Mouse (Mus musculus): ENCODE data around the gene Sele.
"Not testable (repeated sequence)": the region's sequence is repeated elsewhere in the genome, so short reads cannot be mapped to it uniquely, and the experiment has no call there.

Sele gene

DNA sequence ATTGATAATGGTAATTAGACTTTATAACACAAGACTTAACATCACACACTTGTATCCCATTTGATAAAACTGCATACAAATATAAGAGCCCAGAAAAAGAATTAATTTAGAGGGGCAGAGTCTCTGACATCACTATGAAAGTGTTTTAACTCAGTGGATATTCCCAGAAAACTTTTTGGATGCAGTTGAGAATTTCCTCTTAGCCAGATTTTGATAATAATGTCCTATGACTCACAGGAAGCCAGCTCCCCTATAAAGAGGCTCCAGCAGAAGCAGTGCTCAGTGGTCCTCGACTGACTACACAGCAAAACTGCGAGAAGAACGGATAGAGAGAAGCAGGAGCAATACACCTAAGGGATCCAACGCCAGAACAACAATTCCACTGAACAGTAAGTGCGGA, at the start of gene Sele:
Gene Sele, plus strand, starts transcription at position 301 of the 400 bp plus-strand sequence.
- DNase-seq (ENCODE audit: low spot score in 2 of 2) = no peak

- no peak for DNase-seq (ENCODE audit: low spot score in 2 of 2)
Measured at GRCm38 (mm10) chr1:164001831-164002452, 46.1 kb upstream of the Sele start.

GRCm38 (mm10) chr1:164004311-164004710, 43.7 kb upstream of the Sele start:
- DNase-seq (ENCODE audit: low spot score in 2 of 2) = no peak

DNA sequence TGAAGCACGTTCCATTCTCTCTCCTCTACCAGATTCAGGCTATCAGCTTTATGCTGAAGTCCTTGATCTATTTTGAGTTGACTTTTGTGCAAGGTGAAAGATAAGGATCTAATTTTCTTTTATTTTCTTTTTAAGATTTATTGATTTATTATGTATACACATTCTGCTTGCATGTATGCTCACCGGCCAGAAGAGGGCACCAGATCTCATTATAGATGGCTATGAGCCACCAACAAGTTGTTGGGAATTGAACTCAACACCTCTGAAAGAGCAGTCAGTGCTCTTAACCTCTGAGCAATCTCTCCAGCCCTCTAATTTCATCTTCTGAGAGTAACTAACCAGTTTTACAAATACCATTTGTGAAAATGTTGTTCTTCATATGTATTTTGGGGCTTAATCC, 38.8 kb upstream of the Sele start:
- peak in 1 of 2 experiments; percentile 42 for DNase-seq (ENCODE audit: low spot score in 2 of 2)

- DNase-seq (ENCODE audit: low spot score in 2 of 2) = no peak
Measured at GRCm38 (mm10) chr1:164014616-164015015, 33.4 kb upstream of the Sele start.

DNA sequence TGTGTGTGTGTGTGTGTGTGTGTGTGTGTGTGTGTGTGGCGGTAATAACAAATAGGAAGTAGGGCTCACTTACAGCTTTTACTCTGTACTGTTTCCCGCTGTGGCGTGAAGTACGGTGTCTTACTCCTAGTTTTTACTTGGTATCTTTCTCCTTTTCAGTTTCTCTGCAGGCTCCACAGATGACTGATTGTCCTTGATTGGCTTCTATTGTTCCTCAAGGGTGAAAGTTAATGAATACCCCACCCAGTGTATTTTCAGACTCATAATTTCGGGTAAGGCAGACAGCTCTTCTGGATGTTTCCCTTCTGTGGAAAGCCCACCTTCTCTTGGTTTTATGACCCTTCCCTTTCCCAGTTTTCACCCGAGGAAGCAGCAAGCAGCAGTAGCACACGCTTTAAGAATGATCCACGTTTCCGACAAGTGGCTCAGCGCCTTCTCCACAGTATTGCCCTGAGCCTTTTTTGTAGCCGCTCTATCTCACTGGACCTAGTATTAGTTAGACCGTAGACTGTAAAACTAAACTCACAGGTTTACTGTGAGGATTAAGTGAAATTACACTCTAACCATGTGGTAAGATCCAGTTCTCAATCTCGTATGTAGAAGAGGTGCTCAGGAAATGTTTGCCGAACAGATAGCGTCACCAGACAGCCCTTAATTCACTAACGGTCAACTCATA, 29.7 kb upstream of the Sele start:
- DNase-seq (ENCODE audit: low spot score in 2 of 2) = no peak

DNA sequence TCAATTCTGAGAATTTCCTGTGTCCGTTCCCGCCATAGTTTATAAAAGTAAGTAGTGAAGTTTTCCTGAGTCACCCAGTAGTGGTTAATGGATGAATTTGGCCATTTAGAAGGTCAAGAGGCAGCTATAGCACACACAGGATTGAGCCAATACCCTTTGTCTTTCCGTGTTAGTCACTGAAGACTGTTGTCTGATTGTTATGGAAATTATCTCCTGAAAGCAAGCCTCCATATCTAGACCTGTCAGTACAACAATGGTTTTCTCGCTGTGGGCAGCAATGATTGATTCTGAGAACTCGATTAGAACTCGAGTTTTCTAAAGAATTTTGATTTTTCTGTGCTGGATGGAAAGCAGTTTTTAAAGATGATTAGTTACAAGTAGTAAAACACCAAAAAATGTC, 28.2 kb upstream of the Sele start:
- DNase-seq (ENCODE audit: low spot score in 2 of 2) = no peak

GRCm38 (mm10) chr1:164020746-164021145, 27.3 kb upstream of the Sele start:
- DNase-seq (ENCODE audit: low spot score in 2 of 2) = not testable (repeated sequence)

- DNase-seq (ENCODE audit: low spot score in 2 of 2) = not testable (repeated sequence)
Measured at GRCm38 (mm10) chr1:164022106-164022505, 25.9 kb upstream of the Sele start.

- no peak for DNase-seq (ENCODE audit: low spot score in 2 of 2)
Measured at GRCm38 (mm10) chr1:164025685-164026084, 22.3 kb upstream of the Sele start.

GRCm38 (mm10) chr1:164027416-164027815, 20.6 kb upstream of the Sele start:
- DNase-seq (ENCODE audit: low spot score in 2 of 2) = peak in 1 of 2 experiments; percentile 17

GRCm38 (mm10) chr1:164040385-164041135, 7.5 kb upstream of the Sele start:
- no peak for DNase-seq (ENCODE audit: low spot score in 2 of 2)

GRCm38 (mm10) chr1:164043549-164043948, 4.5 kb upstream of the Sele start:
- DNase-seq (ENCODE audit: low spot score in 2 of 2) = no peak

DNA sequence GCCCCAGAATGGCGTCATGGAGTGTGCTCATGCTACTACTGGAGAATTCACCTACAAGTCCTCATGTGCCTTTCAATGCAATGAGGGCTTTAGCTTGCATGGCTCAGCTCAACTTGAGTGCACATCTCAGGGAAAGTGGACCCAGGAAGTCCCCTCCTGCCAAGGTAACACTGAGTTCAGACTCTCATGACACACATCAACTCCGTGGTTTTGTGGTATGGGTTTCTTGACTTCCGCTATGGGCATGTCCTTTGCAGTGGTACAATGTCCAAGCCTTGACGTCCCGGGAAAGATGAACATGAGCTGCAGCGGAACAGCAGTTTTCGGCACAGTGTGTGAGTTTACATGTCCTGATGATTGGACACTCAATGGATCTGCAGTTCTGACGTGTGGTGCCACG, 5.5 kb downstream of the Sele start:
- DNase-seq (ENCODE audit: low spot score in 2 of 2) = no peak

DNA sequence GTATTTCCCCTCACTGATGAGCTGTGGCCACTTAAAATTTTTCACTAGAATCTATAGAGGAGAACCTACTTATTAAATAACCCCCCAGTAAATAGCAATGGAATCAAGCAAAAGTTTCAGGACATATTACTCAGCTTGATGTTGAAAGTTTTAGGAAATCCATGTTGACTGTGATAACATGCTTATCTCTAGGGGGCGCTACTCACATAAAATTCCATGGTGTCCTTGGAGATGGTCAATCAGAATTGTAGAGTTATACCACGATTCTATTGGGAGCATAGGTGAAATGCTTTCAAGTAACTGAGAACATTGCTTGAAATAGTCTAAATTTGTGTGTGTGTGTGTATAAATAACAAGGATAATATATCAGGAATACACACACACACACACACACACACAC, 6.8 kb downstream of the Sele start:
- no peak for DNase-seq (ENCODE audit: low spot score in 2 of 2)

GRCm38 (mm10) chr1:164060071-164060470, 12.0 kb downstream of the Sele start:
- DNase-seq (ENCODE audit: low spot score in 2 of 2) = no peak

DNA sequence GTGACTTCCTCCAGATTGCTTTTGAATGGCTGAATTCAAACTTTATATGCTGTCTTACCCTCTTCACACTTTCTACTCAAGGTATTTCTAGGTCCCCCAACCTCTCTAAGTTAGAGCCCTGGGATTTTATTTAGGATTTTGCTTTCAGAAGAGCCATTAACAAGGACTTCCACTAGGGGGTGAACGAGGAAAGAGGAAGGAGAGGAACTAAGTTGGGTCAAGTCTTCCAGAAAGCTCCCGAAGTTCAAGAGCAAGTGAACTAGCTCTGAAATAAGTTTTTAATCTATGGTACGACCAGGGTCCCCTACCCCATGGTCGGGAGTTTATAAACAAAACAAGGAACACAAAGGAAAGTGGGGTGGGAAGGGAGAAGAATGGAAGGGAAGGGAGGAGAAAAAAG, 13.2 kb downstream of the Sele start:
- no peak for DNase-seq (ENCODE audit: low spot score in 2 of 2)

DNA sequence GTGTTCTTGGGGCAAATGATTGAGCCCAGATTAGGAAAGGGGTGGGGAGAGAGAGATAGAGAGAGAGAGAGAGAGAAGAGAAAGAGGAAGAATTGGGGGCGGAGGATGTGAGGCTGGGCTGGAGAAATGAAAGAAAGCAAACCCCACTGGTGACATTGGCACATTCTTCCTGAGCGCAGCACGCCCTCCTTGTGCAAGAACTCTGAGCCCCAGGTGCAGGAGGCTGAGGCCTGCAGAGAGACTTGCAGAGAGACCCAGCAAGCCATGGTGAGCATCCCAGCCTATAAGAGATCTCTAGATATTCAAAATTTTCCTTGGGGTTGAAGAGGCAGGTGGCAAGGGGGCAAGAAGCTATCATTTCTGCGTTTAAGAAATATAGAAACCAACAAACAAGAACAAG, 13.9 kb downstream of the Sele start, which contains the start of gene Sell:
Gene Sell, plus strand, starts transcription at position 58 of the 400 bp plus-strand sequence.
- peak; percentile 45 to 47 for DNase-seq (ENCODE audit: low spot score in 2 of 2)

DNA sequence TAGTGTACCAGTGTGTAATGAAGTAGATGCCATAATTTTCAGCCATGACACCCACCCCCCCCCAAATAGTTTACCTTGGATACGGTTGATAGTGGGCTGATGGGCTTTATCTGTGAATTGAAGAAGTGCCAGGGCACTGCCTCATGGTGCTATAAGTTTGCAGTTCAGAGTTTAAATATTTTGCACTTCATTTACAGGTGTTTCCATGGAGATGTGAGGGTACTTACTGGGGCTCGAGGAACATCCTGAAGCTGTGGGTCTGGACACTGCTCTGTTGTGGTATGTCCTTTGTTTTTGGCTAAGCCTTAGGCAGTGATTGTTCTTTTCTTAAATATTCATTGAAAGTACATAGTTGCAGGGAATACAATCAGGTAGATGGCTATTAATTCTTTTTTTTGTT, 14.8 kb downstream of the Sele start:
- DNase-seq (ENCODE audit: low spot score in 2 of 2) = no peak

DNA sequence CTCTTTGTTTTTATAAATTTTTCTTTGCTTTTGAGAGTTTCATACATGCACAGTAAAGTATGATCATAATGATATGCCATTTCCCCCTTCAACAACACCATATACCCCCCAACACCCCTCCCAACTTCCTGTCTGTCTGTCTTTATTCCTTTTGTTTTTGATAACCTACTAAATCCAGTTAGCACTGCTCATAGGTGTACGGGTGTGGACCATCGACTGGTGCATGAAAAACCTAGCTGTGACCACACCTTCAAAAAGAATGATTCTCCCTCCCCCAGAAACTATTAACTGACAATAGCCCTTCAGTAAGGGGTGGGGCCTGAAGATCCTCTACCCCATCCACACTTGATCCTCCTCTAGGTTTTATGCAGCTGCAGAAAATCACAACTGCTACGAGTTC, 15.7 kb downstream of the Sele start:
- no peak for DNase-seq (ENCODE audit: low spot score in 2 of 2)

GRCm38 (mm10) chr1:164069261-164069660, 21.2 kb downstream of the Sele start:
- DNase-seq (ENCODE audit: low spot score in 2 of 2) = no peak

DNA sequence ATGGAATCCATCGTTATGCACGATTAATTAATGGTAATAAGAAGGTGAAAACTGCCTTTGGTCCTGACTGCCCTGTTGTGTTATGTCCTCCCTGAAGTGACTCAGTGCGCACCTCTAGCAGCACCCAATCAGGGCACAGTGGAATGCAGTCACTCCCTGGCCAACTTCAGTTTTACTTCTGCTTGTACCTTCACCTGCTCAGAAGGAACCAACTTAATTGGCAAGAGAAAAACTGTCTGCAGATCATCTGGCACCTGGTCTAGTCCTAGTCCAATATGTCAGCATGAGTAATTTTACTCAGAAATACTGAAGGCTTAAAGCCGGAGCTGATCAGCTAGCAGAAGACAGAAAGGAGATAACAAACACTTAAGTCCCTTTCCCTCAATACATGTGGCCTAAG, 22.4 kb downstream of the Sele start:
- no peak for DNase-seq (ENCODE audit: low spot score in 2 of 2)

DNA sequence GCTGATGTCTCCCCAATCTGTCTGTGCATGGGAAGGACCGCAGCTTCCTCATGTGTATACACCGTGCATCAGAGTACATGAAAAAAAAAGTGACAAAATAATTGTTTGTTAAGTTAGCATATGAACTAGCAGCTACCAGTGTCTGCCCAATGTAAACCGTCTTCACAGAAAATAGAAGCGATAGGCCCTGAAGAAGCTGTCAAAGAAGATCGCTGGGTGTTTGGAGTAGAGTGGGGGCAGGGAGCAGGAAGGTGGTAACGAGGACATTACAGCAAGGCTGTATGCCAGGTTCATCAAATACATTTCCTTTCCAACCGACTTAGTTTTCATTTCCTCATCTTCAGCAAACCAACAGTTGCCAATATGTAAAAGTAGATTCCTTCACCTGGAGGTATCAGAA, 23.1 kb downstream of the Sele start:
- no peak for DNase-seq (ENCODE audit: low spot score in 2 of 2)
